Mouse (Mus musculus) WW6 (cell line): ENCODE measurements at regions not wholly inside any gene's neighbourhood (a gene's known extent, or its start where the extent isn't known, plus 50 kb on each side); places are given as distances from the start of the nearest gene placed in this dataset.

Source experiments
- DNase-seq: peaks from one replicate; pipeline ENCODE4 v3.0.0-alpha.2; 2013; ENCODE audit warnings: low read depth, low spot score

DNA sequence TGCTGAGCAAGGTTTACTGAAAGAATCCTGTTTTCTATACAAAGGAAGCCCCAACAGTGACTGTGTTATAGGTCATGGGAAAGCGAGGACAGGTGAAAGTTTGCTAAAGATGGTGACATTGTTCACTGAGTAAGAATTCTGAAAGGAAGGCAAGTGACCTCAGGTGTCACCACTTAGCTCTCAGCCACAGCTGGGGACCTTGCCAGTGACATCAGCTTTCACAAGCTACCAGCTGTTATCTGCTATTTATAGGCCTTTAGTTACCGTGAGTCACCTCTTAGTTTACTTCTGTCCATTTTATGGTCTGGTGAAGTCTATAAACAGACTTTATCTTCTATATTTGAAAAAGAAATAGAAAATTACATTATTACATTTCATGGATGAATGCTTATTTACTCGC lies 65.4 kb upstream of the Mtpn start:
- DNase-seq = no peak

DNA sequence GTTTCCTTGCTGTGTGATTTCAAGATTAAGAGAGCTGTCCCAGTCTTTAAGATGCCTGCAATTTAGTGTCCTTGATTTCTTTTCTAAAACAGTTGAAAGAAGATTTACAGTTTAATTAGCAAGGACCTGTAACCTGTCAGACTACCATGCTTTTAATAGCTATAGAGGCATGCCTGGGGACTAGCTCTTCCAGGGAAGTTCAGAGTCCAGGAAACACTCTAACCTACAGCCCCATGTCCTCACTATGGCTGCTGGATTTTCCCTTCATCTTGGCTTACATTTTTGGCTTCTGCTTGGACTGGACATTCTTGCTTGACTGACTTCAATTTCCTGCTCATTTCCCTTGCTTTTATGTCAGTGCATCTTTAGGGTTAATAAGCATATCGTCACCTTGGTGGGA lies 61.7 kb upstream of the Mtpn start:
- no peak for DNase-seq

DNA sequence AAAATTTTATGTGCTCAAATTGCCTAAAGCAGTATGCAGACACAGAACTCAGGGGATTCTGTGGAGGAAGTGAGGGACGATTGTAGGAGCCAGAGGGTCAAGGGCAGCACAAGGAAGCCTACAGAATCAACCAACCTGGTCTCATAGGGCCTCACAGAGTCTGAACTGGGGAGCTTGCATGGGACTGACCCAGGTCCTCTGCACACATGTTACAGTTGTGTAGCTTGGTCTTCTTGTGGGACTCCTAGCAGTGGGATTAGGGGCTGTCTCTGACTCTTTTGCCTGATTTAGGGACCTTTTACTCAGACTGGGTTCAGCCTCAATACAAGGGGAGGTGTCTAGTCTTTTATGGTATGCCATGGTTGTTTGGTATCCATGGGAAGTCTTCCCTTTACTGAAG lies 60.2 kb upstream of the Mtpn start:
- no peak for DNase-seq

DNA sequence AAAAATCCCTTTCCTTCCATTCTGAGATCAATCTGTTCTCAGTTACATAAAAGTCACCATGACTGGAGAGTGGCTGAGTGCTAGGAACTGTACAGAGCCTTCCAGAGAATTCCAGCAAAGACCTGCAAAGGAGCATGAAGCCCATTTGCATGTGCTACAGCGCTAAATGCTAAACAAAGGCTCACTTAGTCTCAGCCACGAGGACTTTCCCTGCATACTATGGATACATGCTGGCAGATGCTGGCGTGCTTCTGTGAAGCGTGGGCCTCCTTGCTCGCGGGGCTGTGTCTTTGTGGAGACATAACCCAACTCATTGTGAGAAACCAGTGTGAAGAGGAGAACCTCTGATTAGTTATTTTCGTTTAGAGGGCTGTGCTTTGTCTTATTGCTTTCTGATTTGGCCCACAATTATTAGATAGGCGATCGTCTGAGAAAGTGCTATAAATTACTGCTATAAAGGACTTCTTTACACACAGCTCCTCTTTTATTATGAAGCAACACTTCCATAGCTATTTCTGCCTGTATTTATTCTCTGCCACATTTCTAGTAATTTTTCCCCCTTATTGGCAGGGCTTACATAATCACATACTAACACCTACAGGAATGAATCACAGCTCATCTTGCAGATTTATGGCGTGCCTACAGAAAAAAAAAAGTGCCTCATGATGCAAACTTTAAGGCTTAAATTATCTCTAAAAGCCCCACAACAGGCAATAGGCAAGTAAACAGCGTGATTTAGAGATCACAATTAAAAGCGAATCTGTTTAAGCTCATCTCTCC lies 58.9 kb upstream of the Mtpn start:
- no peak for DNase-seq

DNA sequence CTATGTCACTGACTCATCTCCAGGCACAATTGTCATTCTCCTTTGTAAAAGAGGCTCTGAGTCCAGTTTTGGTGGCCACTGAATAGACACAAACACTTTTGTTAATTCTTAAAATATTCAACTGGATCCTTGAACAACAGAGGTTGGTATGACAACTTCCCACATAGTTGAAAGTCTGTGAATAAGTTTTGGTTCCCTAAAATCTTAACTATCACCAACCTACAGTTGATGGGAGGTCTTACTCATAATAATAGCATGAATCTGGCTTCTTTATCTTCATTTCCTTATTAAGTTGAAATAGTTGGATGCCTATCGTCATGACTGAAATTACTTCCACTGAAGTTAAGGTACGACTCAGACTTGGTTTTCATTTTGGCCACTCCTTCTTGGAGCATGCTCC lies 55.3 kb upstream of the Mtpn start:
- DNase-seq = no peak

DNA sequence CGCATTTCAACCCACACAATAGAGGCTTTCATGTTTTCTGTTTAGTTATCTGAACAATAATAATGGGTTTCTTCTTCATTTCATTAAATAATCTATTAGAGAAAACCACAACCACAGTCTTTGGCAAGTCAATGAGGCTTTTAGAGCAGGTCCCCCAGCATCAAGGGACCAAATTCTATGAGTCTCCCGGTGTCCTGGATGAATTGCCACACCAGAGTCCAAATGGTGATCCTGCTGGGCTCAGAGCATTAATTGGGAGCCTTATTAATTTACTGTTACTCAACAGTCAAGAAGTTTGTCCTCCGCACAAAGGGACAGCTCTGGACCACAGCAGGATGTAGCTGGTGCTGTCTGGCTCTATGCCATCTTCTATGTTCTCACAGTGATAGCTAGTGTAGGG lies 52.5 kb upstream of the Mtpn start:
- no peak for DNase-seq
